Mouse (Mus musculus) midbrain, embryonic 16.5 days (tissue): ENCODE data around the gene Gja8. TPM values are rescaled to one million over a fixed set of nuclear protein-coding genes. Genes with fewer than 3 reads are reported as not detected.

Experiments
- ATAC-seq: fragments of 200-750 bp; cut with Nextera tagmentation; 2 replicates; pipeline ENCODE4 v1.8.0; 2017; ENCODE audit warnings: moderate TSS enrichment
- H3K27ac ChIP-seq: fragments of 300-500 bp; sonication (generic); 2 replicates; pipeline ENCODE4 v1.5.1; 2014; ENCODE audit warnings: mild to moderate bottlenecking, low read length, mixed read lengths
- H3K27me3 ChIP-seq: fragments of 300-500 bp; sonication (generic); 2 replicates; pipeline ENCODE4 v1.6.1; 2014; ENCODE audit warnings: low read depth, low read length, mixed read lengths; ENCODE audit not compliant: control insufficient read depth, insufficient read depth
- H3K36me3 ChIP-seq: fragments of 300-500 bp; sonication (generic); 2 replicates; pipeline ENCODE4 v1.6.1; 2014; ENCODE audit warnings: mild to moderate bottlenecking, low read length, moderate library complexity, mixed read lengths; ENCODE audit not compliant: control insufficient read depth, insufficient read depth
- H3K4me1 ChIP-seq: fragments of 300-500 bp; sonication (generic); 2 replicates; pipeline ENCODE4 v1.6.1; 2014; ENCODE audit warnings: mild to moderate bottlenecking, low read length, mixed read lengths; ENCODE audit not compliant: control insufficient read depth, insufficient read depth
- H3K4me2 ChIP-seq: fragments of 300-500 bp; sonication (generic); 2 replicates; pipeline ENCODE4 v1.6.1; 2014; ENCODE audit warnings: mild to moderate bottlenecking, low read length, mixed read lengths
- H3K4me3 ChIP-seq: fragments of 300-500 bp; sonication (generic); 2 replicates; pipeline ENCODE4 v1.5.1; 2014; ENCODE audit warnings: low read depth, mild to moderate bottlenecking, low read length, moderate library complexity, mixed read lengths
- H3K9ac ChIP-seq: fragments of 300-500 bp; sonication (generic); 2 replicates; pipeline ENCODE4 v1.6.1; 2014; ENCODE audit warnings: low read depth, low read length, mixed read lengths
- H3K9me3 ChIP-seq: fragments of 300-500 bp; sonication (generic); replicated peaks from 2 replicates; pipeline ENCODE4 v1.6.1; 2014; ENCODE audit warnings: mild to moderate bottlenecking, low read length, mixed read lengths; ENCODE audit not compliant: control insufficient read depth, poor library complexity, severe bottlenecking
- WGBS: fragments of 180-500 bp; shearing (Covaris S2); extraction: QIAGEN DNeasy Blood & Tissue Kit; methylation state at CpG from one replicate; pipeline ENCODE4 v1.1.7; 2014; 5-methylcytosine and 5-hydroxymethylcytosine counted together
- polyA plus RNA-seq: library from polyadenylated mRNA; unstranded; fragments of >200 nt; fragmentation: Nextera tagmentation; extraction: Ambion mirVana; gene quantifications from 2 replicates; pipeline ENCODE4 v1.2.1, GENCODE M21; 2015

Gja8 gene
- polyA plus RNA-seq, 1 experiment from 2014 or later: 0.04 TPM

- 0 out of 2 replicates have a peak overlapping the region, but pooled peaks have one; percentile 7 for H3K4me2 ChIP-seq
- peak overlapping the region; percentile 60 for H3K27ac ChIP-seq
- 0 out of 2 replicates have a peak overlapping the region, but pooled peaks have one; percentile 12 for H3K9ac ChIP-seq
Measured at GRCm38 (mm10) chr3:96937606-96938005, 11.8 kb upstream of the Gja8 start.

GRCm38 (mm10) chr3:96936241-96936640, 10.4 kb upstream of the Gja8 start:
- Histone ChIP-seq H3K4me2 (no peak overlapping the region), H3K9ac (no peak overlapping the region), H3K36me3 (no peaks in the 10 kb centered on the region), H3K27me3 (no peaks in the 10 kb centered on the region), H3K9me3 (no peaks in the 10 kb centered on the region), H3K4me1 (peaks cover 17% of the 10 kb centered on the region), H3K4me3 (no peak overlapping the region), H3K27ac (no peak overlapping the region)
- 8% methylated on average over 6 of the region's 6 CpGs for WGBS
- ATAC-seq: no peak

More at GRCm38 (mm10) chr3:96937606-96938005, 11.8 kb upstream of the Gja8 start:
- Histone ChIP-seq H3K9me3 (no peaks in the 10 kb centered on the region), H3K36me3 (no peaks in the 10 kb centered on the region), H3K4me3 (no peak overlapping the region), H3K27me3 (no peaks in the 10 kb centered on the region), H3K4me1 (peaks cover 17% of the 10 kb centered on the region)
- peak; percentile 86 for ATAC-seq
- WGBS: 7% methylated on average over 5 of the region's 5 CpGs

GRCm38 (mm10) chr3:96931261-96931681, 5.5 kb upstream of the Gja8 start:
- Histone ChIP-seq H3K9me3 (no peaks in the 10 kb centered on the region), H3K4me2 (peak overlapping the region; percentile 9; the same call in 1 of the 2 replicates), H3K4me3 (no peak overlapping the region), H3K4me1 (no peaks in the 10 kb centered on the region), H3K9ac (no peak overlapping the region), H3K27me3 (no peaks in the 10 kb centered on the region), H3K27ac (no peak overlapping the region), H3K36me3 (no peaks in the 10 kb centered on the region)
- 0 out of 2 replicates have a peak, but pooled peaks have one; percentile 25 for ATAC-seq
- 9% methylated on average over 5 of the region's 5 CpGs for WGBS

- no peak overlapping the region for H3K4me3 ChIP-seq
- H3K4me1 ChIP-seq: no peaks in the 10 kb centered on the region
- WGBS: 90% methylated on average over 4 of the region's 4 CpGs
- H3K4me2 ChIP-seq: no peak overlapping the region
- H3K36me3 ChIP-seq: no peaks in the 10 kb centered on the region
- H3K9ac ChIP-seq: no peak overlapping the region
- H3K27me3 ChIP-seq: no peaks in the 10 kb centered on the region
- no peaks in the 10 kb centered on the region for H3K9me3 ChIP-seq
- H3K27ac ChIP-seq: no peak overlapping the region
- ATAC-seq: no peak
Measured at GRCm38 (mm10) chr3:96924631-96925030, 1.2 kb downstream of the Gja8 start.

GRCm38 (mm10) chr3:96920991-96921390, 4.8 kb downstream of the Gja8 start:
- 81% methylated on average over 7 of the region's 7 CpGs for WGBS
- H3K4me3 ChIP-seq: no peak overlapping the region
- no peaks in the 10 kb centered on the region for H3K4me1 ChIP-seq
- no peak overlapping the region for H3K9ac ChIP-seq
- no peak overlapping the region for H3K27ac ChIP-seq
- no peaks in the 10 kb centered on the region for H3K9me3 ChIP-seq
- H3K36me3 ChIP-seq: no peaks in the 10 kb centered on the region
- ATAC-seq: no peak
- H3K27me3 ChIP-seq: no peaks in the 10 kb centered on the region
- H3K4me2 ChIP-seq: no peak overlapping the region

DNA sequence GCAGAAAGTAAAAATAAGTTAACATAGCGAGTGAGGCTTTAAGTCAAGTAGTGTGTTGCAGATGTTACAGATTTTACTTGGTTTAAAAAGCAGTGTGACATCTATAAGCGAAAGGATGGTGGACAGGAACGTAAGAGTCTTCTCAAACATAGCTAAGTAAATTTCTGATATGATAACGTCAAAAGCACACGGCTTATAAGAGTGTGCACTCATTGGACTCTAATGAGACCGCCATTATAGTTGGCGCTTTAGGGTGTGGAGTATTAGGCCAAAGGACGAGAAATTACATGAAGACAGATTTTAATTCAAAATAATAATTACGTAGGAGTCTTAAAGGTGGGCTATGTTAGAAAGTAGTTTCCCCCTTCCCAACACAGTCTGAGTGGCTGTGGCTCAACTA, 20.2 kb downstream of the Gja8 start:
- Histone ChIP-seq H3K9me3 (no peaks in the 10 kb centered on the region), H3K4me1 (peaks cover 9% of the 10 kb centered on the region), H3K9ac (peak overlapping the region; percentile 99), H3K4me2 (peak overlapping the region; percentile 68), H3K27me3 (peaks cover 5% of the 10 kb centered on the region), H3K27ac (no peak overlapping the region; the same call in 1 of the 2 replicates), H3K4me3 (peak overlapping the region; percentile 97), H3K36me3 (no peaks in the 10 kb centered on the region)
- 46% methylated on average over 9 of the region's 9 CpGs for WGBS
- peak; percentile 59 for ATAC-seq

- peaks cover 5% of the 10 kb centered on the region for H3K27me3 ChIP-seq
- no peaks in the 10 kb centered on the region for H3K9me3 ChIP-seq
- under 1% methylated on average over 40 of the region's 40 CpGs for WGBS
- H3K9ac ChIP-seq: peak within 1 kb of the TSS; percentile 99
- peak within 1 kb of the TSS; percentile 73 for H3K27ac ChIP-seq
- peak within 1 kb of the TSS; percentile 68 for H3K4me2 ChIP-seq
- peaks cover 9% of the 10 kb centered on the region for H3K4me1 ChIP-seq
- peak; percentile 97 for ATAC-seq
- peak within 1 kb of the TSS; percentile 97 for H3K4me3 ChIP-seq
- no peaks in the 10 kb centered on the region for H3K36me3 ChIP-seq
Measured at GRCm38 (mm10) chr3:96904851-96905541, 20.8 kb downstream of the Gja8 start, which contains the start of gene Gpr89. TSS of gene Gpr89 (minus strand) at chr3:96905346.

- Histone ChIP-seq H3K9me3 (no peaks in the 10 kb centered on the region), H3K36me3 (no peaks in the 10 kb centered on the region), H3K27me3 (peaks cover 5% of the 10 kb centered on the region), H3K27ac (peak within 1 kb of the TSS; percentile 73), H3K4me2 (peak within 1 kb of the TSS; percentile 68), H3K4me1 (peaks cover 9% of the 10 kb centered on the region), H3K4me3 (peak within 1 kb of the TSS; percentile 97), H3K9ac (peak within 1 kb of the TSS; percentile 99)
- ATAC-seq: peak; percentile 25
- 18% methylated on average over 14 of the region's 14 CpGs for WGBS
Measured at GRCm38 (mm10) chr3:96904393-96904792, 21.4 kb downstream of the Gja8 start, which contains the start of gene Gja5. TSS of gene Gja5 (plus strand) at chr3:96904693.

DNA sequence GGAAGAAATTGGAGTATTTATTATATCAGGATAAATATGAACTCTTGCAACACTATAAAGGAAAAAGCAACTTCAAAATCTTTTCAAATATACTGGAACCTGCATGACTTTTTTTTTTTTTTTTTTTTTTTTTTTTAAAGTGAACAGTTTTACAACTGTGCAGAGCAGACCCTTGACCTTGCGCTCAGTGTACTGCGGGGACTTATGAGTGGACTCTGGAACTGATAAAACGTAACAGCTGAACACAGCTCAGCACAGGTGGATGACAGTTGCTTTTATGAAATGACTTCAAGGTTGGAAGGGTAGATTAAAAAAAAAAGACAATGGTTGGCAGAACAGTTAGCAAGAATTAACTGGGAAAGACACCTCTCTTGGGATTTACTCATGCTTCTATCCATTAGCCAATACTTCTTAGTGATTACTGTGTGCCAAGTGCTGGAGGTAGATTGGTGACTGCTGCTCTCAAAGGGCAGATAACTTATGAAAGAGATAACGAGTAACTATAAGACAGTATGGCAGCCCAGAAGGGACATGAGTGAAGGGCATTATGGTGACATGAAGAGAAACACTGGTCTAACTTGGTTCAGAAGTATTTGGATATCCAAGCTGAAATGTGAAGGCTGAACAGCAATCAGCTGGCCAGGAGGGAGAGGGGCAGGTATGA, 23.4 kb downstream of the Gja8 start:
- no peak for ATAC-seq
- Histone ChIP-seq H3K36me3 (peaks cover 2% of the 10 kb centered on the region), H3K27ac (no peak overlapping the region), H3K4me2 (no peak overlapping the region), H3K9ac (no peak overlapping the region), H3K9me3 (no peaks in the 10 kb centered on the region), H3K4me1 (peaks cover 9% of the 10 kb centered on the region), H3K4me3 (no peak overlapping the region), H3K27me3 (peaks cover 5% of the 10 kb centered on the region)
- WGBS: 93% methylated on average over 4 of the region's 4 CpGs
